Mouse (Mus musculus): ENCODE results near the gene Pde8a. TPM values are rescaled to one million over a fixed set of nuclear protein-coding genes. Genes with fewer than 3 reads are reported as not detected.

The Pde8a gene
- polyA plus RNA-seq, 1 experiment from 2014 or later: 3.9 TPM

GRCm38 (mm10) chr7:81281240-81281639 lies 67.8 kb downstream of the Pde8a start:
- Histone ChIP-seq H3K4me1 (replicated peaks) (no peaks in the 10 kb centered on the region), H3K27ac (no peak overlapping the region), H3K4me3 (no peak overlapping the region), H3K9ac (no peak overlapping the region), H3K36me3 (no peaks in the 10 kb centered on the region), H3K4me2 (no peak overlapping the region), H3K9me3 (replicated peaks) (no peaks in the 10 kb centered on the region), H3K27me3 (no peaks in the 10 kb centered on the region)
- WGBS: 79% methylated on average over 1 of the region's 1 CpGs
- ATAC-seq (replicated peaks; ENCODE audit: insufficient number of reproducible peaks, insufficient read depth, low FRiP score, low read depth): no peak

- ATAC-seq (replicated peaks; ENCODE audit: insufficient number of reproducible peaks, insufficient read depth, low FRiP score, low read depth): no peak
- no peak overlapping the region for H3K9ac ChIP-seq
- 49% methylated on average over 7 of the region's 7 CpGs for WGBS
Observed at GRCm38 (mm10) chr7:81286456-81286855, 73.1 kb downstream of the Pde8a start.

DNA sequence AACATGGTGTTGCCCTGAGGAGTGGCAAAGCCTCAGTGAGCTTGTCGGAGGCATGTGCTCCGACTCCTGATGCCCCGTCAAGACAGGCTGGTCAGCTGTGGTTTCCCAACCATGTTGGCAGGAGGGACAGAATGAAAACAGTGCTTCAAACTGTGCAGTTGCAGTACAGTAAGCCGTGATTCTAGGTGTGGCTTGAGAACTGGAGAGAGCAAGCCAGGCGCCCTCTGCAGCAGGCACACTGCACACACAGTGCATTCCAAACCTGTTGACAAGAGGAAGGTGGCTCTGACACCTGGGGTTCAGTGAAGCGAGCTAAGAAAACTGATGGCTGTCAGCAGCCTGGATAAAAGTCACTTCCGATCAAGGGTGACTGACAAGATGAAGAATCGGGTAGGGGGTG lies 73.5 kb downstream of the Pde8a start:
- Histone ChIP-seq H3K9ac (no peak overlapping the region), H3K36me3 (no peaks in the 10 kb centered on the region), H3K4me3 (no peak overlapping the region), H3K9me3 (replicated peaks) (no peaks in the 10 kb centered on the region), H3K4me2 (no peak overlapping the region), H3K27me3 (no peaks in the 10 kb centered on the region), H3K4me1 (replicated peaks) (no peaks in the 10 kb centered on the region), H3K27ac (no peak overlapping the region)
- ATAC-seq (replicated peaks; ENCODE audit: insufficient number of reproducible peaks, insufficient read depth, low FRiP score, low read depth): peak; percentile 58; the same call in 1 of the 2 replicates
- WGBS: 38% methylated on average over 8 of the region's 8 CpGs

More at GRCm38 (mm10) chr7:81286456-81286855, 73.1 kb downstream of the Pde8a start:
- H3K27me3 ChIP-seq: no peaks in the 10 kb centered on the region
- H3K9me3 ChIP-seq (replicated peaks): no peaks in the 10 kb centered on the region
- no peak overlapping the region for H3K4me3 ChIP-seq
- H3K27ac ChIP-seq: no peak overlapping the region
- H3K4me1 ChIP-seq (replicated peaks): no peaks in the 10 kb centered on the region
- no peak overlapping the region for H3K4me2 ChIP-seq
- no peaks in the 10 kb centered on the region for H3K36me3 ChIP-seq

DNA sequence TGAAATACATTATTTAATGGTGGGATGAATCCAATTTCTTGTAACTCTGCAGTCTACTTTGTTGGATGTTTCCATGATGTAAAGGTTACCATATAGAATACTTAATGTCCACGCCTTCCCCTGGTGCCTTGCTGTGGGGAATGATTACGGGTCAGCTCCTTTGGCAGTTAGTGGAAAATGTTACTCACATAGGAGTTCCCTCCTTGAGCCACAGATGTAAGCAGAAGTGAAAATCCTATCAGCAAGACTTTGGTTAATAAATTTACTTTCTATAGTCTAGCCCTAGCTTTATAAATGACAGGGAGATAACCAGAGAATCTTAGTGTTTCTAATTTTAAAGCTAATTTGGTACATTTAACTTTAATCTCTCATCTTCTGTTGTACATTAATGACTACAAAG lies 81.8 kb downstream of the Pde8a start:
- Histone ChIP-seq H3K9ac (no peak overlapping the region), H3K27ac (no peak overlapping the region), H3K9me3 (replicated peaks) (no peaks in the 10 kb centered on the region), H3K27me3 (no peaks in the 10 kb centered on the region), H3K4me1 (replicated peaks) (peaks cover 3% of the 10 kb centered on the region; the same call in 1 of the 2 replicates), H3K4me3 (no peak overlapping the region), H3K4me2 (no peak overlapping the region), H3K36me3 (no peaks in the 10 kb centered on the region)
- 78% methylated on average over 2 of the region's 2 CpGs for WGBS
- ATAC-seq (replicated peaks; ENCODE audit: insufficient number of reproducible peaks, insufficient read depth, low FRiP score, low read depth): no peak

DNA sequence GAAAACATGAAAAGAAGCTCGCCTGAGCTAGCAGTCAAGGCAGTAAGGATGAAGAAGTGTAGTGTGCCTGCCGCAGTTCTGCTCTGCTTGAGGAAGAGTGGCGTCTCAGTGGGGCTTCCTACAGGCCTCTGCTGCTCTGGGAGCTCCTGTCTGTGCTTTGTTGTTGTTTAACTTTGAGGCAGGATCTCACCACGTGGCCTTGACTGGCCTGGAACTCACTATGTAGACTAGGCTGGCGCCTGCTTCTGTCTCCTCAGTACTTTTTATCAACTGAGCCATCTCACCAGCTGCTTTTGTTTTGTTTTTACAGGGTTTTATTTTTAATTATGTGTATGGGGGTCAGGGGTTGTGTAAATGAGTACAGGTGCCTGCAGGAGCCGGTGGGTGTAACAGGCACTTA lies 84.8 kb downstream of the Pde8a start:
- WGBS: 44% methylated on average over 6 of the region's 6 CpGs
- ATAC-seq (replicated peaks; ENCODE audit: insufficient number of reproducible peaks, insufficient read depth, low FRiP score, low read depth): no peak
- H3K27me3 ChIP-seq: no peaks in the 10 kb centered on the region

DNA sequence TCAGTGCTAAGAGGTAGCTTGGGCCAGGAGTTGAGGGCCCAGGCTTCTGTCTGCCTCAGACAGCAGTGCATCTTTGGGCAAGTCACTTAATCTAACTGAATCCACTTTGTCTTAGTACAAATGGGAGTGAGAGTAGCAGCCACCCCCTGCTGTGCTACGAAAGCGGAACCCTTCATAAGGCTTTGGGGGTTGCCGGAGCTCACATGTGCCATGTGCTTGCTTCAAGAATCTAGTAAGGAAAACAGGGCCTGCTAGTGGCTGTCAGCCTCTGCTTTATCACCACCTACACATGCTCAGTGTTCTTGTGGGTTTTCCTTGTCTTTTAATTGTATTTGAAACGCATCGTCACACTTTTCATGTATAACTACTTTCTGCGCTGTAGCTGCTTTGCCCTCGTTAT lies 87.9 kb downstream of the Pde8a start:
- H3K4me1 ChIP-seq (replicated peaks): peaks cover 3% of the 10 kb centered on the region; the same call in 1 of the 2 replicates
- H3K9me3 ChIP-seq (replicated peaks): no peaks in the 10 kb centered on the region
- H3K4me3 ChIP-seq: no peak overlapping the region
- whole genome bisulfite sequencing: 77% methylated on average over 7 of the region's 7 CpGs
- no peak overlapping the region for H3K27ac ChIP-seq
- no peak for ATAC-seq (replicated peaks; ENCODE audit: insufficient number of reproducible peaks, insufficient read depth, low FRiP score, low read depth)
- H3K4me2 ChIP-seq: no peak overlapping the region
- no peaks in the 10 kb centered on the region for H3K27me3 ChIP-seq
- no peak overlapping the region for H3K9ac ChIP-seq
- H3K36me3 ChIP-seq: no peaks in the 10 kb centered on the region

More for the DNA sequence above, 84.8 kb downstream of the Pde8a start:
- Histone ChIP-seq H3K9me3 (replicated peaks) (no peaks in the 10 kb centered on the region), H3K27ac (no peak overlapping the region), H3K4me1 (replicated peaks) (peaks cover 3% of the 10 kb centered on the region; the same call in 1 of the 2 replicates), H3K36me3 (no peaks in the 10 kb centered on the region), H3K9ac (no peak overlapping the region), H3K4me2 (no peak overlapping the region), H3K4me3 (no peak overlapping the region)

DNA sequence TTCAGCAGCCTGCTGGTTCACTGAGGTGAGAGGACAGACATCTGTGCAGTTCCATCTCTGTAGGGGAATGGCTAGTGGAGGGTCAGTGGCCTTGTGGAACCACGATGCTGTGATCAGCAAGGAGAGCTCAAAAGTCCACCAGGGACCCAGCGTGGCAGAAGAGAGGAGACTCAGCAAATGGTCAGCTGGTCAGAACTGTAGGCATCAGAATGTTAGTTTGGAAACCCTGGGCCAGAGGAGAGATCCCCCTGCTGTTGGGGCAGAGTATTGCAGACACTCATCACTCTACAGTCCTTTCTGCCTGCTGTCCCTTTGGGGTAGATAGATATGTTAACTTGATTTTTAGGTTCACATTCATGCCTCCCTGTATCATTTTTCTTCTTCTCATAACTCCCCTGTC lies 90.3 kb downstream of the Pde8a start:
- H3K27ac ChIP-seq: no peak overlapping the region
- no peak overlapping the region for H3K4me2 ChIP-seq
- no peaks in the 10 kb centered on the region for H3K36me3 ChIP-seq
- 95% methylated on average over 2 of the region's 2 CpGs for WGBS
- H3K9me3 ChIP-seq (replicated peaks): no peaks in the 10 kb centered on the region
- no peaks in the 10 kb centered on the region for H3K4me1 ChIP-seq (replicated peaks)
- no peak overlapping the region for H3K4me3 ChIP-seq
- no peak for ATAC-seq (replicated peaks; ENCODE audit: insufficient number of reproducible peaks, insufficient read depth, low FRiP score, low read depth)
- no peak overlapping the region for H3K9ac ChIP-seq
- H3K27me3 ChIP-seq: no peaks in the 10 kb centered on the region

DNA sequence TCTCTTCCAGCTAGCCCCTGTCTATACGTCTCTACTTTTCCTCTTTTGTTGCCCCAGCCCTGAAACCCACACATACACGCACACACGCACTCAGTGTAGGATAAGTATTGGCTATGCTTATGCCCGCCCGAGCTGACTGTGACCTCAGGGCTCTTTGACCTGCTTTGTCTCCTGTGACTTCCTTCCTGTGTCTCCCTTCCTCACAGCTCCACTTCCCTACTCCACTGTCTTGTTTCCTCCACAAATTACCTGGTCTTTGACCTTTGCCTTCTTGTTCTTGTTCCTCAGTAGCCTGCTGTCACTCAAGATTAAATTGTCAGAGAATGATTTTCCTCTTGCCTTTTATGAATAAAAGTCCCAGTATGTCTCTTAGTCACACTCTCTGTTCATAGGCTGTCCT lies 90.7 kb downstream of the Pde8a start:
- no peak for ATAC-seq (replicated peaks; ENCODE audit: insufficient number of reproducible peaks, insufficient read depth, low FRiP score, low read depth)
- H3K27ac ChIP-seq: no peak overlapping the region
- H3K36me3 ChIP-seq: no peaks in the 10 kb centered on the region
- H3K9ac ChIP-seq: no peak overlapping the region
- no peaks in the 10 kb centered on the region for H3K9me3 ChIP-seq (replicated peaks)
- 77% methylated on average over 5 of the region's 5 CpGs for WGBS
- no peaks in the 10 kb centered on the region for H3K4me1 ChIP-seq (replicated peaks)
- no peak overlapping the region for H3K4me3 ChIP-seq
- H3K4me2 ChIP-seq: no peak overlapping the region
- no peaks in the 10 kb centered on the region for H3K27me3 ChIP-seq

DNA sequence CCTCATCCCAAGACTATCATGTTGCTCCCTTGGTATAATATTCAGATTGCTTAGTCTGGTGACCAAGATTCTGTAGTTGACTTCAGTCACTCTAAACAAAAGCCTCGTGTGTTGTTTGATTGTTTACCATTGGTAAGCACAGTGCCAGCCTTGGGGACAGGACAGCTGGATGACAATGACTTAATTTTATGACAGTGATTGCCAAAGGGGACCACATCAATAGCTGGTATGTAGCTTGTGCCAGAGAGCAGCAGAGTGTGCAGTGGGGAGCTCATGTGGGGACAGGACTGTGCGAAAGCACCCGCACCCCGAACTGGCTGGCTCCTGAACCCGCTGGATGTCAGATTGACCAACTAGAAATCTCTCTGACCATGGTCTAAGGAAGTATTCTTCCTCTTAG lies 91.3 kb downstream of the Pde8a start:
- Histone ChIP-seq H3K27me3 (no peaks in the 10 kb centered on the region), H3K36me3 (no peaks in the 10 kb centered on the region), H3K27ac (no peak overlapping the region), H3K9me3 (replicated peaks) (no peaks in the 10 kb centered on the region), H3K4me1 (replicated peaks) (no peaks in the 10 kb centered on the region), H3K4me2 (no peak overlapping the region), H3K4me3 (no peak overlapping the region), H3K9ac (no peak overlapping the region)
- ATAC-seq (replicated peaks; ENCODE audit: insufficient number of reproducible peaks, insufficient read depth, low FRiP score, low read depth): no peak
- 89% methylated on average over 5 of the region's 5 CpGs for WGBS

- WGBS: 81% methylated on average over 8 of the region's 8 CpGs
- no peak for ATAC-seq (replicated peaks; ENCODE audit: insufficient number of reproducible peaks, insufficient read depth, low FRiP score, low read depth)
- no peaks in the 10 kb centered on the region for H3K36me3 ChIP-seq
- H3K9me3 ChIP-seq (replicated peaks): no peaks in the 10 kb centered on the region
- H3K27ac ChIP-seq: no peak overlapping the region
- H3K9ac ChIP-seq: no peak overlapping the region
- no peaks in the 10 kb centered on the region for H3K27me3 ChIP-seq
- no peaks in the 10 kb centered on the region; the same call in 1 of the 2 replicates for H3K4me1 ChIP-seq (replicated peaks)
- H3K4me2 ChIP-seq: no peak overlapping the region
- no peak overlapping the region for H3K4me3 ChIP-seq
Observed at GRCm38 (mm10) chr7:81307735-81308134, 94.3 kb downstream of the Pde8a start.

- no peaks in the 10 kb centered on the region for H3K9me3 ChIP-seq (replicated peaks)
- H3K36me3 ChIP-seq: no peaks in the 10 kb centered on the region
- H3K4me2 ChIP-seq: no peak overlapping the region
- no peaks in the 10 kb centered on the region; the same call in 1 of the 2 replicates for H3K4me1 ChIP-seq (replicated peaks)
- H3K27me3 ChIP-seq: no peaks in the 10 kb centered on the region
- ATAC-seq (replicated peaks; ENCODE audit: insufficient number of reproducible peaks, insufficient read depth, low FRiP score, low read depth): no peak
- H3K4me3 ChIP-seq: no peak overlapping the region
- H3K9ac ChIP-seq: no peak overlapping the region
- 62% methylated on average over 6 of the region's 6 CpGs for WGBS
- no peak overlapping the region for H3K27ac ChIP-seq
Observed at GRCm38 (mm10) chr7:81309247-81309646, 95.9 kb downstream of the Pde8a start.

DNA sequence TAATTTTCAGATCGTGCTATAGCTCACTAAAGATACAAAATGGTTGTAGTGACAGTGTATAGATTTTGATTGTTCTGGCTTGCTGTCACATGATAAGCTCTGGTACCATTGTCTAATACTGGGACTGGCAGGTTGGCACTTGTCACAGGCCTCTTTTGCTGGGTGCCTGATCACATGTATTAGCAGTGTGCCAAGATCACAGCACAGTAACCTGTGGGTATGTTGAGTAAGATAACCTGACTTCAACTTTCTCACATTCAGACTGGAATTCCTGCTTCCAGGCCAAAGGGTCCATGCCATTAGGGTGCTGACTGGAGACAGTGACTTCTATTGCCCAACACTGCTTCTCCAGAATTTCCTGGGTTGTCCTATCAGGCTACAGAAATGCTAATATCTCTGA lies 97.7 kb downstream of the Pde8a start:
- Histone ChIP-seq H3K9me3 (replicated peaks) (no peaks in the 10 kb centered on the region), H3K4me1 (replicated peaks) (peaks cover 2% of the 10 kb centered on the region; the same call in 1 of the 2 replicates), H3K4me3 (no peak overlapping the region), H3K36me3 (no peaks in the 10 kb centered on the region), H3K27me3 (no peaks in the 10 kb centered on the region), H3K9ac (no peak overlapping the region), H3K27ac (no peak overlapping the region), H3K4me2 (no peak overlapping the region)
- 78% methylated on average over 1 of the region's 1 CpGs for WGBS
- no peak for ATAC-seq (replicated peaks; ENCODE audit: insufficient number of reproducible peaks, insufficient read depth, low FRiP score, low read depth)

All from heart, embryonic 15.5 days (tissue).